Mouse (Mus musculus) granulocyte monocyte progenitor cell, adult 5-6 weeks (primary cell): Measurements from ENCODE around the gene Ryr2. TPM values are rescaled to one million over a fixed set of nuclear protein-coding genes. Genes with fewer than 3 reads are reported as not detected.
"Not testable (repeated sequence)": the region's sequence is repeated elsewhere in the genome, so short reads cannot be mapped to it uniquely, and the experiment has no call there.

ENCODE experiments used
- ATAC-seq: replicated peaks from 2 replicates; pipeline ENCODE4 v1.8.0; 2016; ENCODE audit warnings: mild to moderate bottlenecking, moderate TSS enrichment, inconsistent platforms; ENCODE audit not compliant: poor library complexity, severe bottlenecking
- total RNA-seq, 2 experiments: library from RNA; stranded (forward) in 1 of 2; stranded (reverse) in 1 of 2; fragments of 200-712, 200-1000 nt in 1 of 2; fragments of >200 nt in 1 of 2; fragmentation: Nextera tagmentation in 1 of 2; gene quantifications; 2 replicates each; pipeline ENCODE4 v1.2.3; 2014 to 2017

Gene Ryr2
- total RNA-seq, 2 experiments from 2014 or later: not detected

DNA sequence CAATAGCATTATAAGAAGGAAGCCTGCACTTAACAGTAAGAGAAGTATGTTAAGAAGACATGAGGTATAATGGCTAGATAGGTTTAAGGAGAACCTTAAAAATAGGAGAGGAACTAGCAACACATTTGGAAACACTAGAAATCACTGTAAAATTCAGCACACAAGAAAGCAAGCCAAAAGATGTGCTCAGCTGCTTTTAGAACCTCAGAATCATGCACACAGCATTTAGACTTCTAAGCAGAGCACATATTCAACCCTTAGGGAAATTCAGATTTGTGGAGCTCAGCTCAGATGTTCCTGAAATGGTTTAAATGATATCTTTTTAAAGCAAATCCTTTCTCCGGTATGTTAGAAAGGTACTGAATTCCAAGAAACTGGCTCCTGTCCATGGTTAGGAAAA is 461.9 kb downstream of the Ryr2 start:
- no peak for ATAC-seq

GRCm38 (mm10) chr13:11636383-11636782 is 470.4 kb downstream of the Ryr2 start:
- ATAC-seq: no peak

DNA sequence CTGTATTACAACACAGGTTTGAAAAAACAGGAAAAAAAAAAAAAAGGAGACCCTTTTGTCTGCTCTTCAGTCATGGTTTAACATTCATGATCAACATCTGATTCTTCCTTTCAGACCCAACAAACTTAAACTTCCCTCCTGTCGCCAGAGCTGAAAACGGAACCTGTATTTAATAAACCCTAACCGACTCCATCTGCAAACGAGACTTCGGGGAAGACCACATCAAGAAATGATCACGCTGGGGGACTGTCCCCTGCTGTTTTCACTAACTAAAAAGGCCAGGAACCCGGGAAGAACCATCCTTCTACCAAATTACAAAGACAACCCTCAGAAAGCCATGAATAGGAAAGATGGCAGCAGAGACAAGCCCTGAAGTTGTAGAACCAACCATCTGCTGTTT is 482.2 kb downstream of the Ryr2 start:
- ATAC-seq: no peak

DNA sequence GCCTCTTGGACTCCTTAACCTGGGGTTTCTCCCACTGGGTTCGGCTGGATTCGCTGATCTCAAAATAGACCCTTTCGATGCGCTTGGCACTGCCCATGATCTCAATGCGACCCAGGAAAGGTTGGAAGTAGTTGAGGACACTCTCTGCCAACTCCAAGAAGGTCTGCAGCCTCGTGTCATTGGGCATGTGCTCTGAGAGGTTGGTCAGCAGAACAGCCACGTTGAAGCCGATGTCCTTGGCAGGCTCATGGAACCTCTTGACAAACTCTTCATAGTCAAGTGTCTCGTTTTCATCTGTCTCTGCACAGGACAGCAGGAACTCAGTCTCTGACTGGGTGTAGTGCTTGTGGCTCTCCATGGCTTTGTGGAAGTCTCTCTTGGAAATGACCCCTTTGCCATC is 511.3 kb downstream of the Ryr2 start:
- no peak for ATAC-seq

DNA sequence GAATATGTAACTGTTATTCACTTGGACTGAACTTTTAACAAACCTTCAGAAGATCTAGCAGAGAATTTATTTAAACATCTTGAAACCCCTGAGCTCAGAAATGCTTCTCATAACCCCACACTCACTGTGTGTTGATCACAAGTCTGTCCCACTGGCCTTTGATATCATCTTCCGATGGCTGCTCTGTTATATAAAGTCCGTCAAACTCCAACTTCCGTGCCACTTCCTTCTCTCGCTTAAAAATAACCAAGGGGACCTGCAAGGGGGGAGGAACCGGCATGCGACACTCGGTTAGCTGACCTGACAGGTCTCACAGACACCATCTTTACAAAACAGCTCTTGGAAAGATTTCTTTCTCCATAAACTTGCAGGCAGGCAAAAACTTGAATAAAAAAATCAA is 521.5 kb downstream of the Ryr2 start:
- no peak for ATAC-seq

GRCm38 (mm10) chr13:11572552-11572951 is 534.2 kb downstream of the Ryr2 start:
- no peak for ATAC-seq

DNA sequence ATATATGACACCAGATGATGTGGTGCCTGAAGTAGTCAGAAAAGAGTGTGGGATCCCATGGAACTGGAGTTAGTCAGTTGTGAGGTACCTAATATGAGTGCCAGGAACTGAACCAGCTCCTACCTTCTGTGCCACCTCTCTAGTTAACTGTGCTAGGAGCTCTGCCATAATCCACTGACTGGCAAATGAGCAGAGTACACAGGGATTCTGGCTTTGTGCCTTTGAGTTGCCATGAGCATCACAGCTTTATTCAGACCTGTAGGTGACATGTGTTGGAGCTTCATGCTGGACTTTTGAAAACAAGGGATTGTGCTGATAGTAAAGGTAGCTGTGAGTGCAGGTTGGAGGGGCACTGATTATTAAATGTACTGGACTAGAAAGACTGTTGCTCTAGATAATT is 539.4 kb downstream of the Ryr2 start:
- ATAC-seq: no peak

- no peak for ATAC-seq
Measured at GRCm38 (mm10) chr13:11566486-11566885, 540.3 kb downstream of the Ryr2 start.

DNA sequence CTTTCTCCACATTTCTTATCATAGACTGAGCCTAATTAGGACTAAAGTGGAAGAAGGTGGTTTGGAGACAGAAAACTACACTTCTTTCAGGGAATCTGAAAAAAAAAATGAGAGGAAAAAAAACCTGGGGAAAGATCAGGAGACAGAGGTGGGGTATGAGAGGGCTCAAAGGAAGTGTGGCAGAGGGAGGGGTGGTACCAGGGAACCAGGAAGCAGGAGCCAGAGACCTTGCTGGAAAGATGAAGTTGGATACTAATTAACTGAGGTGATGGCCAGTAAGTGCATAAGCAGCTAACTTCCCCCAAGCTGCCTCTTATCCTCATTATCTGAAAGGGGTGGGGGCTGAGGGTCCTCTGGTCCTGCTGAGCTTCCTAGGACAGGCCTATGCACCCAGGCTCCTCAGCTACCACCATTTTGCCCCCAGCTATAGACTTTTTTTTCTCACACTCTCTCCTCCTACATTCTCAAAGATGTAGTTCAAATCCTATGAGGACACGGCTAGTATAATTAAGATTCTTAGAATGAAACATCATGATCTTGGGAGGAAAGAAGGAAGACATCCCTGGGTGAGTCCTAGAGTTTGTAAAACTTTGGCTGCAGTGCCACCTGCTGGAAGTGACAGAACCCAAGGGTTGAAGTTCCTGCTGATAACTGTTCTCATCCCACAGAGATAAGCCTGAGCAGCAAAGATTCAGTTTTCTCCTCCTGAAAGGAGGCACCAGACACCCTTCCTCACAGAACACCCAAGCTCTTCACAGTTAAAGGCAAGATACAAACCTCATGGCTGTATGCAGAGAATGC is 543.3 kb downstream of the Ryr2 start:
- no peak for ATAC-seq

GRCm38 (mm10) chr13:11549644-11550043 is 557.1 kb downstream of the Ryr2 start:
- no peak for ATAC-seq

DNA sequence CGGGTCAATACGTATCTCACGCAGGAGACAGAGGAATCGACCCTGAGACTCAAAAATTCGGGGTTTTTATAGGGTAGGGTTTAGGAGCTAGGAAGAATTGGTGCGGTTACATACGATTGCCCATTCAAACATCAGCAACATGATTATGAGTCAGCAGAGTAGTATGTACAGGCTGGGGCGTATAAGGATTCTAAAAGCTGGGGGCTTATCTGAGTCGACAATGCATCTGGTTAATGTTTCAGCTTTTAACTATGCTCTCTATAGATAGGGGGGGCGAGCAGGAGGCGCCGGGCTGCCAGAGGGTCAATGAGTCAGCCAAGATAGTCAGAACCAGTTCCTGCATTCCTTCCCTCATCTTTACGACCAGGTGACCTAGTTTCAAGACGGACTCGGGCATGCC is 557.6 kb downstream of the Ryr2 start:
- ATAC-seq: not testable (repeated sequence)

- ATAC-seq: no peak
Measured at GRCm38 (mm10) chr13:11545841-11546240, 560.9 kb downstream of the Ryr2 start.

- ATAC-seq: no peak
Measured at GRCm38 (mm10) chr13:11542546-11542945, 564.2 kb downstream of the Ryr2 start.

- ATAC-seq: no peak
Measured at GRCm38 (mm10) chr13:11536851-11537250, 569.9 kb downstream of the Ryr2 start.

DNA sequence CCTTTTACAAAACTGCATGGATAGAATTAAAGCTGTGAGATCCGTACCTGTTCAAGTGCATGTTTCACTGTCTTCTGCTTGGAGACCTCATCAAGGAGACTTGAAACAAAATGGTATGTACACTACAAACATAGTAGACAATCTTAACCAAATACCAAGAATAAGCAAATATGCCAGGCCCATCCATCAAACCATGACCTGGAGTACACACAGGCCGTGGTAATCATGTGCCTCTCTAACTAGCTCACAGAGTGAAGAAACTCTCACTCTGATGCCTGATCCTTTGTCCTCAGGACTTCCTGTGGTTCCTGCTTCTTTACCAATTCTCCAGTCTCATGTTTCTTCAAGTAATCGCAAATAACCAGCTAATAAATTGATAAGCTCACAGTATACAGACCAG is 570.9 kb downstream of the Ryr2 start:
- no peak for ATAC-seq

DNA sequence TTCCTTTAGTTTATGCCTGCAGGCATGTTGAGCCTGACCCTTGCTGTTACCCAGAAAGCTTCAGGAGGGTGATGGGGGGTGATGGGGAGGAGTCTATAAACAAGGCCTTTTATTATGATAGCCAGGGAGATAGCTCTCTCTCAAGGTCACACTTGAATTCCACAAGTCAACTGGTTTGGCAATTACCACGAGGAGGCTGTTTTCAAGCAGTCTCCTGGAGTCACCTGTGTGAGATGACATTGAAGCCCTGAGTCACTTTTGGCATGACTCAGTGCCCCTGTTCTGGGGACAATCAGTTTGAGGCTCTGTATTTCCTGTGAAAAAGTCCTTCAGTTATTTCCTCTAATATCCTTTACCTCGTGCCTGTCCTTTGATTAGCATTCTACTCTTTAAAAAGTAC is 573.5 kb downstream of the Ryr2 start:
- ATAC-seq: no peak

- no peak for ATAC-seq
Measured at GRCm38 (mm10) chr13:11532014-11532890, 574.5 kb downstream of the Ryr2 start.

GRCm38 (mm10) chr13:11523612-11524011 is 583.1 kb downstream of the Ryr2 start:
- no peak for ATAC-seq

- ATAC-seq: no peak
Measured at GRCm38 (mm10) chr13:11520765-11521164, 586.0 kb downstream of the Ryr2 start.

DNA sequence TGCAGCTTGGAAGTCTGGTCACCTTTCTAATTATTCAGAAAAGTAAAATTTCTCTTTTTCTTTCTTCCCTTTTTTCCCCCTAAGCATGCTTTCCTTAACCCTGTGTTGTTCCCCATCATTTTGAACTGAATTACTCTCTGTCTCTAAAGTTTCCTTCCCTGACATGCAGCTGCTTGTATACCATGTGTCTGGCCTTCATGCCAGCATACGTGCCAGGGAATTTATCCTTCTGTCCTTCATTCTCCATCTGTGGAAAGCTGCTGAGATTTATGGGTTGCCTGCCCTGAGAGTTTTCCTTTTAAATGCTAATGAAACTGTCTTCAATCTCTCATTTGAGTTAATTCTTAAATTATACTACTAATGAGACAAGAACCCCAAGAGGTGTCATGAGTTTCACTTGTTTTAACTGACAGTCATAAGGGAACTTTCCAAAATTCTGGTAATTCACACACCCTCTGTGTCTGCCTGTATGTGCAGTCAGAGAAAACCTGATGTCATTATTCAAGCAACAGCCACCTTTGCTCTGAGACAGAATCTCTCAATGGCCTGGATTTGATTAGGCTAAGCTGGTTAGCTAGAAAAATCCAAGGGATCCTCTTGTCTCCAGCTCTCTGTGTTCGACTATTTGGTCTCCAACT is 595.1 kb downstream of the Ryr2 start:
- ATAC-seq: no peak
